Mouse (Mus musculus) urinary bladder, adult 2 months (tissue): ENCODE results near the gene Vmn2r93. TPM values are rescaled to one million over a fixed set of nuclear protein-coding genes. Genes with fewer than 3 reads are reported as not detected.

Experiments
- DNase-seq: peaks from one replicate; pipeline ENCODE4 v3.0.0; 2022; ENCODE audit warnings: low spot score
- polyA plus RNA-seq: library from polyadenylated mRNA; depleted of rRNA; stranded (reverse); fragments of >200 nt; gene quantifications from 2 replicates; pipeline ENCODE4 v1.2.3, GENCODE M21; 2012; rRNA removed

Vmn2r93 gene
- not detected in 2 replicates for polyA plus RNA-seq

DNA sequence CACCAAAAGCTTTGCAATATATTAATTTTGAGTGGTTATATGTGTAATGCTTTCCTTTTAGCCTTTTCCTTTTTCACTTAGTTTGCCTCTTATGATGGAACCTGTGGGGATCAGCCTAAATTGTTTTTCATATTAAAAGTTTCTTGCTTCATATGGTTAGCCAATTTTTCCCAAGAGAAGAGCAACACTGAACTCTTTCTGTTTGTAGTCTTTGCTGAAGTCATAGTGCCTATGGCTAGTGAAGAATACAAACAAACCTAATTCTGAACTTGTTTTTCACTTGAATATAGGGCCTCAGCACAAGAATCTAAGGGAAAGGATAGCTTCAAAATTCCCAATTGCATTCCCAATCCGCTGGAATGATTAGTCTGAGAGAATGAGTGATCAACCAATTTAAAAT is at the start of gene Vmn2r93:
Gene Vmn2r93, plus strand, starts transcription at position 301 of the 400 bp plus-strand sequence.
- DNase-seq, result no peak

GRCm38 (mm10) chr17:18277656-18278055 is 20.2 kb upstream of the Vmn2r93 start, which contains the start of gene Vmn2r94:
Gene Vmn2r94, minus strand, starts transcription at chr17:18277756.
- no peak for DNase-seq

- no peak for DNase-seq
Observed at GRCm38 (mm10) chr17:18323031-18323430, 25.1 kb downstream of the Vmn2r93 start.

GRCm38 (mm10) chr17:18360007-18360406 is 62.1 kb downstream of the Vmn2r93 start:
- no peak for DNase-seq

DNA sequence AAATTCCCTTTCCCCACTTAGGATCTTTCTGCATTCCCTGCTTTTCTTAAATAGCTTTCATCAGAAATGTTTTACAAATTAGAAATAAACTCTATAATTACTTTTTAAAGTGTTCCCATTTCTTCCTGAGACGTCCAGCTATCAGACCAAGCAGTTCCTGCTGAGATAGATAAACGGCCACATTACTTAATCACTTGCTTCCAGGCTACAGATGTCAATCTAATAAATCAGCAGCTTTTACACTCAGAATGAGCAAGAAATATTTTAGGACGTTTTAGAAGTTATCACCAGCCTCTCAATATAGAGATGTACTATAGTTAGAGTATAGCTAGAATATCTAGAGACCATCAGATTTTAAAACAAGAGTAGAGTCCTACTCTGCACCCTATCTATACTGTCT is 62.7 kb downstream of the Vmn2r93 start:
- DNase-seq, result no peak

Other genes starting within 250 kb of the Vmn2r93 start
- gene Vmn2r124, start 248.7 kb upstream of the Vmn2r93 start, polyA plus RNA-seq, result not detected in 2 replicates
- gene Vmn2r91, start 213.1 kb upstream of the Vmn2r93 start, polyA plus RNA-seq, result not detected in 2 replicates
- not detected in 2 replicates for gene Vmn2r92, start 146.2 kb upstream of the Vmn2r93 start, polyA plus RNA-seq
- not detected in 2 replicates for gene Vmn2r94, start 20.3 kb upstream of the Vmn2r93 start, polyA plus RNA-seq
- gene Vmn2r95, start 126.0 kb downstream of the Vmn2r93 start, polyA plus RNA-seq, result not detected in 2 replicates